Mouse (Mus musculus) lung, postnatal 25 days (tissue): ENCODE results near the gene Vmn2r53.
"Not testable (repeated sequence)": the region's sequence is repeated elsewhere in the genome, so short reads cannot be mapped to it uniquely, and the experiment has no call there.

Experiments
- DNase-seq: peaks from one replicate; pipeline ENCODE4 v3.0.0; 2022; ENCODE audit warnings: low spot score

The Vmn2r53 gene

GRCm38 (mm10) chr7:12608688-12609087 is at the start of gene Vmn2r53:
TSS of gene Vmn2r53 (minus strand) at chr7:12608788.
- no peak for DNase-seq

GRCm38 (mm10) chr7:12640219-12640618 is 31.6 kb upstream of the Vmn2r53 start, which contains the start of gene Vmn2r54:
TSS of gene Vmn2r54 (minus strand) at chr7:12640319.
- not testable (repeated sequence) for DNase-seq
